Mouse (Mus musculus): Measurements from ENCODE around the gene Olfr982. TPM values are rescaled to one million over a fixed set of nuclear protein-coding genes. Genes with fewer than 3 reads are reported as not detected.

Olfr982 gene
- not detected in 2 replicates for polyA plus RNA-seq (2015; fragmentation: Nextera tagmentation; extraction: Ambion mirVana)

DNA sequence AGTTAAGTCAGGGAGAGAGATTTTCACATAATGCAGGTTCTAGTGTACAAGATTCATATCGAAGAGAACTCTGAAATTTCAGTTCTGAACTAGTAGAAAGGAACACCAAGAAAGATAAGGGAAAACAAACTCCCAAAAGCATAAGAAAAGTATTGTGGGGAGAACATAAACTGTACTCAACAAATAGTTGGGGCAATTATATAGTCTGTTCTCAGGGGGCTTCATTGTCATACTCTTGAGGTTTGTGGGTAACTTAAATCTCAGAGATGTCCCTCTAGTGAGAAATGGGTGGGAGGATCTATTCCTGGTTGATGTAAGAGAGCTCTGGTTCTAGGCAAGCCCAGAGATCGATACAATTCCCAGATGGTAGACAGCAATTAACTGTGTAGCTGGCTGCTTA, at the start of gene Olfr982:
TSS of gene Olfr982 (plus strand) at position 301 of the 400 bp plus-strand sequence.
- WGBS = 68% methylated on average over 2 of the region's 2 CpGs
- Histone ChIP-seq H3K27ac (ENCODE audit: low read length) (no peak within 1 kb of the TSS), H3K4me3 (ENCODE audit: low read length) (no peak within 1 kb of the TSS), H3K9me3 (replicated peaks; ENCODE audit: control insufficient read depth, low read length) (no peaks in the 10 kb centered on the region), H3K36me3 (ENCODE audit: control insufficient read depth, insufficient read depth) (no peaks in the 10 kb centered on the region), H3K27me3 (ENCODE audit: control insufficient read depth, insufficient read depth, low read length) (no peaks in the 10 kb centered on the region), H3K4me1 (ENCODE audit: control insufficient read depth, insufficient read depth, low read length) (no peaks in the 10 kb centered on the region), H3K9ac (ENCODE audit: low read length) (no peak within 1 kb of the TSS), H3K4me2 (ENCODE audit: low read depth, low read length) (no peak within 1 kb of the TSS)
- no peak for ATAC-seq (replicated peaks; ENCODE audit: extremely low read depth, insufficient read depth, low FRiP score)

DNA sequence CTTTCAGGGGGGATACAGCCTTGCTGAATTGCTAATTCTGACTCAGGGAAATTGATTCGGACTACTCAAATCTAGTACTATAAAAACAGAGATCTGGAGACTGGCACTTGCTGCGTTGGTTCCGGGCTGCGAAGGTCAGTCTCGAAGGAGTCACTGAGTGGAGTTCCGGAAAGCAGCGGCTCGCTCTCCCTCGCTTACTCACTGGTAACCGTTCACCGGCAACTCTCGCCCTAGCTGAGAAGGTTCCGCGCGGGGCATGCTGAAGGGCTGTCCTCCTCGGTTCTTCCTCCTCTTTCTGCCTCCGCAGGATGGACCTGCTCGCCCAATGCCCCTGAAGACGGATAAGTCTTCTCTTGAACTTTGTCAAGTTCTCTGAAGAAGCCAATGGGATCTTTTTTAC, 23.5 kb upstream of the Olfr982 start:
- Histone ChIP-seq H3K27ac (ENCODE audit: low read length) (no peak overlapping the region), H3K27me3 (ENCODE audit: control insufficient read depth, insufficient read depth, low read length) (no peaks in the 10 kb centered on the region), H3K4me3 (ENCODE audit: low read length) (no peak overlapping the region), H3K4me2 (ENCODE audit: low read depth, low read length) (no peak overlapping the region), H3K9ac (ENCODE audit: low read length) (no peak overlapping the region), H3K4me1 (ENCODE audit: control insufficient read depth, insufficient read depth, low read length) (no peaks in the 10 kb centered on the region), H3K9me3 (replicated peaks; ENCODE audit: control insufficient read depth, low read length) (no peaks in the 10 kb centered on the region), H3K36me3 (ENCODE audit: control insufficient read depth, insufficient read depth) (no peaks in the 10 kb centered on the region)
- ATAC-seq (replicated peaks; ENCODE audit: extremely low read depth, insufficient read depth, low FRiP score) = no peak
- 87% methylated on average over 19 of the region's 19 CpGs for WGBS

DNA sequence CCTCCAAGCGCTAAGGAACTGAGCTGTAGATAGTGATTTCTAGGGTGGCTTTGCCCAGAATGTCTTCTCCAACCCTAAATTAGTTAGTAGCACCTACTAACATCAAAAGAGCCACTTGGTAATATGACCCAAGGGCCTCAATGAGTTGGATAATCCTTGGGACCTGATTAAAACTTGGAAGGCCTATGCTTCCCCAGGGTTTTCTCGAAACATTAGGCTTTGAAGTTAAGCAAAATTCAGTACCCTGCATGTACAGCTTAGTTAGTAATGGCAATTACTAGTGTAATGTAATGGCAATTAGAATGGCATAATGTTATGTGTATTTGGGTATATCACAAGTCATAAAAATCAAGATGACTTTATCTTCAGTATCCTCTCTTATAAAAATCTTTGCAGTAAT, 19.9 kb downstream of the Olfr982 start, which contains the start of gene Olfr983:
TSS of gene Olfr983 (minus strand) at position 101 of the 400 bp plus-strand sequence.
- Histone ChIP-seq H3K27ac (ENCODE audit: low read length) (no peak within 1 kb of the TSS), H3K4me2 (ENCODE audit: low read depth, low read length) (no peak within 1 kb of the TSS), H3K36me3 (ENCODE audit: control insufficient read depth, insufficient read depth) (no peaks in the 10 kb centered on the region), H3K4me3 (ENCODE audit: low read length) (no peak within 1 kb of the TSS), H3K9me3 (replicated peaks; ENCODE audit: control insufficient read depth, low read length) (no peaks in the 10 kb centered on the region), H3K27me3 (ENCODE audit: control insufficient read depth, insufficient read depth, low read length) (no peaks in the 10 kb centered on the region), H3K4me1 (ENCODE audit: control insufficient read depth, insufficient read depth, low read length) (no peaks in the 10 kb centered on the region), H3K9ac (ENCODE audit: low read length) (no peak within 1 kb of the TSS)
- 66% methylated on average over 2 of the region's 2 CpGs for WGBS
- no peak for ATAC-seq (replicated peaks; ENCODE audit: extremely low read depth, insufficient read depth, low FRiP score)

DNA sequence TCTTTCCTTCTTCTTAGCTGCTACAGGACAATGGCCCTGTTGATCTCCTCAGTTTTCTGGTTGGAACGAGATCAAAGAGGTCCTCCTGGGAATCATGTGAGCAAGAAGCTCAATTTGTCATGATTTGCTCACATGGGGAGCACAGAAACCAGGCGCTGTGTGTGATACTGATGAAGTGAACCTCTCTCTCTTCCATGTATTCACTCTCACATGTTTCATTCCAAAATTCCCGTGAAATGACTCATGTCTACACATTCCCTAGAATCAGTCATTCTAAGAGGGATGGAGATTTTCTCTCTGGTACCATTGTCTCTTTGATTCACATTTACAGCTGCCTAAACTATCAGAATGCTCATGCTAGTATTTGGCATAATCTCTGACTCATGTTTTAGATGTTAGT, 21.1 kb downstream of the Olfr982 start:
- H3K4me2 ChIP-seq (ENCODE audit: low read depth, low read length) = no peak overlapping the region
- no peak for ATAC-seq (replicated peaks; ENCODE audit: extremely low read depth, insufficient read depth, low FRiP score)
- H3K4me1 ChIP-seq (ENCODE audit: control insufficient read depth, insufficient read depth, low read length) = no peaks in the 10 kb centered on the region
- no peak overlapping the region for H3K9ac ChIP-seq (ENCODE audit: low read length)
- no peaks in the 10 kb centered on the region for H3K36me3 ChIP-seq (ENCODE audit: control insufficient read depth, insufficient read depth)
- no peak overlapping the region for H3K4me3 ChIP-seq (ENCODE audit: low read length)
- WGBS = 46% methylated on average over 3 of the region's 3 CpGs
- H3K27ac ChIP-seq (ENCODE audit: low read length) = no peak overlapping the region
- H3K27me3 ChIP-seq (ENCODE audit: control insufficient read depth, insufficient read depth, low read length) = no peaks in the 10 kb centered on the region
- no peaks in the 10 kb centered on the region for H3K9me3 ChIP-seq (replicated peaks; ENCODE audit: control insufficient read depth, low read length)

DNA sequence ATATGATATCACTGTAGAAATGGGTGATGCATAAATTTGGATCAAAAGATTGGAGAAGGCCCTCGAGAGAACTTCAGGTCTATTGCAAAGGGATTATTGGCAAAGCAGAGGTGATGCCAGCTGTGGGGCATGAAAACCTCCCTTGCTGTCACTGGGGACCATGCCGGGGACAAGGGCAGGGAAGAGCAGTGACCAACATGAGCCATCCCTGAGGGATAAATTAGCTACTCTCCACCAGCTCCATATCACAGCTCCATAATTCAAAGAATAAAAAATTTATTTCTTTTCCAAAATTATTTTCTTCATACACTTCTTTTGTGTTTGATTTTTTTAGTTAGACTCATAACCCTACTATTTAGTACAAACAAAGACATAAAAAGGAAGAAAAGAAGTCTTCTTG, 40.5 kb downstream of the Olfr982 start, which contains the start of gene Olfr984:
TSS of gene Olfr984 (minus strand) at position 101 of the 400 bp plus-strand sequence.
- Histone ChIP-seq H3K27ac (ENCODE audit: low read length) (no peak within 1 kb of the TSS), H3K9me3 (replicated peaks; ENCODE audit: control insufficient read depth, low read length) (no peaks in the 10 kb centered on the region), H3K9ac (ENCODE audit: low read length) (no peak within 1 kb of the TSS), H3K4me2 (ENCODE audit: low read depth, low read length) (no peak within 1 kb of the TSS), H3K36me3 (ENCODE audit: control insufficient read depth, insufficient read depth) (no peaks in the 10 kb centered on the region), H3K4me3 (ENCODE audit: low read length) (no peak within 1 kb of the TSS), H3K4me1 (ENCODE audit: control insufficient read depth, insufficient read depth, low read length) (no peaks in the 10 kb centered on the region), H3K27me3 (ENCODE audit: control insufficient read depth, insufficient read depth, low read length) (no peaks in the 10 kb centered on the region)
- WGBS = 70% methylated on average over 2 of the region's 2 CpGs
- no peak for ATAC-seq (replicated peaks; ENCODE audit: extremely low read depth, insufficient read depth, low FRiP score)

DNA sequence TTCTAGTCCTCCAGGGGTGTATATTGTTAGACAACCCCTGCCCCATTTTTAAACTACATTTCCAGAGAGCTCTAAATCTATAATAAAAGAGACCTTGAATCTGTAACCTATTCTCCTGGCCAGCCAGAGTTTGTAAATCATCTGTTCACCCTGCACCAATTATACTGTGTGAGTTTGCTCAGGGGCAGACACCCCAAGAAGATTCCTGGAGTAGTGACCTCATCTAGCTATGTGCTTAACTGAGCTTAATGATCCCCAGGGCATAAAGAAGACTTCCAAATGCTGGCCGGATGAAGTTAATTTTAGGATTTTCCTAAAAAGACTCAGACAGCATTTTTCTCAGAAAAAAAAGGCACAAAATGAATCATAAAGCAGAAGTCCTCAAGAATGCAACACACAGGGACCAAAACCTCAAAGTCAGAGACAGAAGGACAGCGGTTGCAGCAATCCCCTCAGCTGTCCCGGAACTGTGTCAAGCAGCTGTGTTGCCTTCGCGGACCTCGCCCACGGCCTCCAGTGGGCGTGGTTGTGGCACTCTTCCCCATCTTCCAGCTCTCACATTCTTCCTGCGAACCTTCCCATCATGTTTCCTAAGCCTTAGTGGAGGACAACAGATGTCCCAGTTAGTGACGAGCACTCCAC, 43.1 kb downstream of the Olfr982 start:
- ATAC-seq (replicated peaks; ENCODE audit: extremely low read depth, insufficient read depth, low FRiP score) = peak; percentile 58
- WGBS = 50% methylated on average over 10 of the region's 10 CpGs
- H3K27me3 ChIP-seq (ENCODE audit: control insufficient read depth, insufficient read depth, low read length) = no peaks in the 10 kb centered on the region
- H3K4me3 ChIP-seq (ENCODE audit: low read length) = no peak overlapping the region
- H3K36me3 ChIP-seq (ENCODE audit: control insufficient read depth, insufficient read depth) = no peaks in the 10 kb centered on the region
- H3K9ac ChIP-seq (ENCODE audit: low read length) = no peak overlapping the region
- H3K4me2 ChIP-seq (ENCODE audit: low read depth, low read length) = peak overlapping the region; percentile 34
- no peaks in the 10 kb centered on the region for H3K9me3 ChIP-seq (replicated peaks; ENCODE audit: control insufficient read depth, low read length)
- H3K4me1 ChIP-seq (ENCODE audit: control insufficient read depth, insufficient read depth, low read length) = no peaks in the 10 kb centered on the region
- peak overlapping the region; percentile 57 for H3K27ac ChIP-seq (ENCODE audit: low read length)

DNA sequence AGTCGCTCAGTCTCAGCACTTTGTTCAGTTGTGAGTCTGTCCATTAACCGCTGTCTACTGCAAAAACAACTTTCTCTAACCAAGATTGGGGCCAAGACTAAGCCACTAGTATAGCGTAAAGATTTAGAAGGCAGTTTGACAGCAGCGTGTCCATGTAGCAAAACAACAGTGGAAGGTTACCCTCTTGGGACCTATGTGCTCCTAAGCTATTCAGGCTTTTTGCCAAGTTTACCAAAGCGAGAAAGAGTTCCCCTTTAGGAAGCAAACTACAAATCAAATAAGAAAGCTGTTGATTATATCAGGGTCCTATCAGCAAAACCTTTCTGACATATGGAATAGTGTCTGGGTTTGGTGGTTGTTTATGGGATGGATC, 43.6 kb downstream of the Olfr982 start:
- no peak overlapping the region for H3K4me3 ChIP-seq (ENCODE audit: low read length)
- H3K9me3 ChIP-seq (replicated peaks; ENCODE audit: control insufficient read depth, low read length) = no peaks in the 10 kb centered on the region
- H3K27me3 ChIP-seq (ENCODE audit: control insufficient read depth, insufficient read depth, low read length) = no peaks in the 10 kb centered on the region
- H3K4me1 ChIP-seq (ENCODE audit: control insufficient read depth, insufficient read depth, low read length) = no peaks in the 10 kb centered on the region
- WGBS = 66% methylated on average over 5 of the region's 5 CpGs
- peak; percentile 37; the same call in 1 of the 2 replicates for ATAC-seq (replicated peaks; ENCODE audit: extremely low read depth, insufficient read depth, low FRiP score)
- H3K36me3 ChIP-seq (ENCODE audit: control insufficient read depth, insufficient read depth) = no peaks in the 10 kb centered on the region
- H3K27ac ChIP-seq (ENCODE audit: low read length) = peak overlapping the region; percentile 57
- H3K4me2 ChIP-seq (ENCODE audit: low read depth, low read length) = peak overlapping the region; percentile 34
- H3K9ac ChIP-seq (ENCODE audit: low read length) = no peak overlapping the region

Other genes with a start within 250 kb of the Olfr982 start
- not detected in 2 replicates for gene Olfr971, start 237.0 kb upstream of the Olfr982 start, polyA plus RNA-seq (2015; fragmentation: Nextera tagmentation; extraction: Ambion mirVana)
- gene Olfr972, start 207.4 kb upstream of the Olfr982 start, polyA plus RNA-seq (2015; fragmentation: Nextera tagmentation; extraction: Ambion mirVana) = not detected in 2 replicates
- not detected in 2 replicates for gene Olfr229, start 166.5 kb upstream of the Olfr982 start, polyA plus RNA-seq (2015; fragmentation: Nextera tagmentation; extraction: Ambion mirVana)
- not detected in 2 replicates for gene Olfr974, start 136.3 kb upstream of the Olfr982 start, polyA plus RNA-seq (2015; fragmentation: Nextera tagmentation; extraction: Ambion mirVana)
- not detected in 2 replicates for gene Olfr975, start 121.8 kb upstream of the Olfr982 start, polyA plus RNA-seq (2015; fragmentation: Nextera tagmentation; extraction: Ambion mirVana)
- gene Olfr976, start 112.7 kb upstream of the Olfr982 start, polyA plus RNA-seq (2015; fragmentation: Nextera tagmentation; extraction: Ambion mirVana) = not detected in 2 replicates
- gene Olfr978, start 81.7 kb upstream of the Olfr982 start, polyA plus RNA-seq (2015; fragmentation: Nextera tagmentation; extraction: Ambion mirVana) = not detected in 2 replicates
- not detected in 2 replicates for gene Olfr979, start 70.4 kb upstream of the Olfr982 start, polyA plus RNA-seq (2015; fragmentation: Nextera tagmentation; extraction: Ambion mirVana)
- gene Olfr980, start 64.2 kb upstream of the Olfr982 start, polyA plus RNA-seq (2015; fragmentation: Nextera tagmentation; extraction: Ambion mirVana) = not detected in 2 replicates
- not detected in 2 replicates for gene Olfr981, start 52.4 kb upstream of the Olfr982 start, polyA plus RNA-seq (2015; fragmentation: Nextera tagmentation; extraction: Ambion mirVana)
- gene Olfr983, start 19.8 kb downstream of the Olfr982 start, polyA plus RNA-seq (2015; fragmentation: Nextera tagmentation; extraction: Ambion mirVana) = not detected in 2 replicates
- gene Olfr984, start 40.4 kb downstream of the Olfr982 start, polyA plus RNA-seq (2015; fragmentation: Nextera tagmentation; extraction: Ambion mirVana) = not detected in 2 replicates
- gene Olfr985, start 56.4 kb downstream of the Olfr982 start, polyA plus RNA-seq (2015; fragmentation: Nextera tagmentation; extraction: Ambion mirVana) = not detected in 2 replicates
- gene Tmem225, start 74.3 kb downstream of the Olfr982 start, polyA plus RNA-seq (2015; fragmentation: Nextera tagmentation; extraction: Ambion mirVana) = not detected in 2 replicates
- gene Olfr986, start 107.1 kb downstream of the Olfr982 start, polyA plus RNA-seq (2015; fragmentation: Nextera tagmentation; extraction: Ambion mirVana) = not detected in 2 replicates
- 3.2 and 3.4 TPM in 2 replicates for gene Zfp202, start 118.5 kb downstream of the Olfr982 start, polyA plus RNA-seq (2015; fragmentation: Nextera tagmentation; extraction: Ambion mirVana)
- 1.7 and 1.9 TPM in 2 replicates for gene Scn3b, start 195.4 kb downstream of the Olfr982 start, polyA plus RNA-seq (2015; fragmentation: Nextera tagmentation; extraction: Ambion mirVana)